Mouse (Mus musculus) cerebellum, adult 9-10 months (tissue): ENCODE data around the gene Ugt8a.

Source experiments
- DNase-seq: peaks from one replicate; pipeline ENCODE4 v3.0.0; 2022

The Ugt8a gene

GRCm38 (mm10) chr3:125938092-125938755 is at the start of gene Ugt8a:
Gene Ugt8a, minus strand, starts transcription at chr3:125938619.
- DNase-seq = no peak

GRCm38 (mm10) chr3:125986639-125987038 is 48.2 kb upstream of the Ugt8a start:
- no peak for DNase-seq

GRCm38 (mm10) chr3:125983707-125984420 is 45.4 kb upstream of the Ugt8a start:
- DNase-seq = no peak

- DNase-seq = no peak
Observed at GRCm38 (mm10) chr3:125979475-125979874, 41.1 kb upstream of the Ugt8a start.

- DNase-seq = no peak
Observed at GRCm38 (mm10) chr3:125975899-125976298, 37.5 kb upstream of the Ugt8a start.

GRCm38 (mm10) chr3:125969458-125969857 is 31.0 kb upstream of the Ugt8a start:
- peak; percentile 0 for DNase-seq

GRCm38 (mm10) chr3:125956196-125956885 is 17.9 kb upstream of the Ugt8a start:
- DNase-seq = no peak

- DNase-seq = no peak
Observed at GRCm38 (mm10) chr3:125954881-125955280, 16.5 kb upstream of the Ugt8a start.

GRCm38 (mm10) chr3:125940811-125941210 is 2.4 kb upstream of the Ugt8a start:
- no peak for DNase-seq

- no peak for DNase-seq
Observed at GRCm38 (mm10) chr3:125938756-125939109, 314 bp upstream of the Ugt8a start.

- no peak for DNase-seq
Observed at GRCm38 (mm10) chr3:125937536-125938091, 805 bp downstream of the Ugt8a start.

- no peak for DNase-seq
Observed at GRCm38 (mm10) chr3:125935796-125936195, 2.6 kb downstream of the Ugt8a start.

- no peak for DNase-seq
Observed at GRCm38 (mm10) chr3:125932594-125933237, 5.7 kb downstream of the Ugt8a start.

GRCm38 (mm10) chr3:125931059-125931458 is 7.4 kb downstream of the Ugt8a start:
- no peak for DNase-seq

- DNase-seq = no peak
Observed at GRCm38 (mm10) chr3:125920876-125921275, 17.5 kb downstream of the Ugt8a start.

GRCm38 (mm10) chr3:125898976-125899375 is 39.4 kb downstream of the Ugt8a start:
- DNase-seq = no peak

- DNase-seq = no peak
Observed at GRCm38 (mm10) chr3:125887109-125887508, 51.3 kb downstream of the Ugt8a start.

GRCm38 (mm10) chr3:125884879-125885278 is 53.5 kb downstream of the Ugt8a start:
- no peak for DNase-seq

GRCm38 (mm10) chr3:125884423-125884822 is 54.0 kb downstream of the Ugt8a start:
- DNase-seq = no peak

- DNase-seq = no peak
Observed at GRCm38 (mm10) chr3:125883009-125883408, 55.4 kb downstream of the Ugt8a start.

- no peak for DNase-seq
Observed at GRCm38 (mm10) chr3:125881835-125882234, 56.6 kb downstream of the Ugt8a start.

GRCm38 (mm10) chr3:125874371-125874770 is 64.0 kb downstream of the Ugt8a start:
- no peak for DNase-seq

- no peak for DNase-seq
Observed at GRCm38 (mm10) chr3:125869873-125870272, 68.5 kb downstream of the Ugt8a start.
